Mouse (Mus musculus) inflammation-experienced regulatory T-cells, adult 6 months (primary cell): ENCODE data around the gene Ephb2. TPM values are rescaled to one million over a fixed set of nuclear protein-coding genes. Genes with fewer than 3 reads are reported as not detected.

Experiments
- ATAC-seq: one replicate; pipeline ENCODE4 v1.8.0; 2017
- polyA plus RNA-seq, 3 experiments: library from polyadenylated mRNA; unstranded; fragments of 100-300 nt; shearing (Covaris generic); gene quantifications; one replicate each; pipeline ENCODE4 v1.2.1; 2017

Gene Ephb2
- polyA plus RNA-seq, 3 experiments from 2014 or later = 0.05 TPM; not detected in 2

- ATAC-seq = no peak
Measured at GRCm38 (mm10) chr4:136797677-136798569, 37.9 kb downstream of the Ephb2 start.

DNA sequence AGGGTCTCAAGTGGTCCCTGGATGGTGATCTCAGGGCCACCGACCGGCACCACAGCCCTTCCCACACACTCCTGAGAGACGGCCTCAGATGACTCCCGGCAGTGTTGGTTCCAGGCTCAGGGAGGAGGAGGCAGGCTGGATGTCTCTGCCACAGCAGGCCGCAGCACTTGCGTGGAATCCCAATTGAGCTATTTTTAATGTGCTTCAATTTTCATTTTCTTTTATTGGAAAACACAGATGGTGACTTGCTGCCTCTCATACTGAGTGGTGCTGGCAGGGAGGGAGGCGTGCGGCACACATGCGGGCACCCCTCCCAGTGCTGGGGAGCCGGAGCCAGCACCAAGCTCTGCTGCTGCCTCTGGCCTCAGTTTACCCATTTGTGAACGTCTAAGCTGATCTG is 42.5 kb downstream of the Ephb2 start:
- no peak for ATAC-seq

DNA sequence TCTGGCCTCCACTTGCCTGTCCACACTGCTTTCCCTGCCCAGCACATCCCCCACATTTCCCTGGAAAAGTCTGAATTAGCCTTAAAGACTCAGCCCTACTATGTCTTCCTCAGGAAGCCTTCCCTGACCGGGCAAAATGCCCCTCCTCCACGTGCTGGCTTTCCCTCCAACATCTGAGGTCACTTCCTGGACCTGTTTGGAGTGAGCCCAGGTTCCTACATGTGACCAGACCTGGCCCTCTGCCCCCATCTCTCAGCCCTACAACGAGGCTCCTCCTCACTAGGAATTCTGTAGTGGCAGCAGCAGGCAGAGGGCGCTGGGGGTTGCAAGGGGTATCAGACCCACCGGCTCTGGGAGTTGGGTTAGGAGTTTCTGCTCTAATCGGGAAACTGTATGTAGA is 46.0 kb downstream of the Ephb2 start:
- ATAC-seq = no peak

DNA sequence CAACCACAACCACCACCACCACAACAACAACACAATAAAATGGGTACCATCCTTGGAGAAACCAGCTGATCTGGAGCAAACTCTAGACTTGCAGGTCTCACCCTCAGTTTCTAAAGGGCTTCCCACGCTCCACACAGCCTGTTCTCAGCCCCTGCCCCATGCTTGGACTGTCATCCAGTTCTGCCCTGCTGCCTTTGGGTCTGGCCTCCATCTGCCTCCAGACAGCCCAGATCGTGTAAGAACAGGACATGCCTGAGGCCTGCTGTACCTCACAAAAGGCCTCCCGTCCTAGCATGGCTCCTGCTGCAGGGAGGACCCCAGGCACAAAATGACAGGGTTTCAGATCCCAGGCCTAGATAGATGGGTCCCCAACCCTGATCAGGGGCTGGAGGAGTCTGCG is 48.4 kb downstream of the Ephb2 start:
- no peak for ATAC-seq

DNA sequence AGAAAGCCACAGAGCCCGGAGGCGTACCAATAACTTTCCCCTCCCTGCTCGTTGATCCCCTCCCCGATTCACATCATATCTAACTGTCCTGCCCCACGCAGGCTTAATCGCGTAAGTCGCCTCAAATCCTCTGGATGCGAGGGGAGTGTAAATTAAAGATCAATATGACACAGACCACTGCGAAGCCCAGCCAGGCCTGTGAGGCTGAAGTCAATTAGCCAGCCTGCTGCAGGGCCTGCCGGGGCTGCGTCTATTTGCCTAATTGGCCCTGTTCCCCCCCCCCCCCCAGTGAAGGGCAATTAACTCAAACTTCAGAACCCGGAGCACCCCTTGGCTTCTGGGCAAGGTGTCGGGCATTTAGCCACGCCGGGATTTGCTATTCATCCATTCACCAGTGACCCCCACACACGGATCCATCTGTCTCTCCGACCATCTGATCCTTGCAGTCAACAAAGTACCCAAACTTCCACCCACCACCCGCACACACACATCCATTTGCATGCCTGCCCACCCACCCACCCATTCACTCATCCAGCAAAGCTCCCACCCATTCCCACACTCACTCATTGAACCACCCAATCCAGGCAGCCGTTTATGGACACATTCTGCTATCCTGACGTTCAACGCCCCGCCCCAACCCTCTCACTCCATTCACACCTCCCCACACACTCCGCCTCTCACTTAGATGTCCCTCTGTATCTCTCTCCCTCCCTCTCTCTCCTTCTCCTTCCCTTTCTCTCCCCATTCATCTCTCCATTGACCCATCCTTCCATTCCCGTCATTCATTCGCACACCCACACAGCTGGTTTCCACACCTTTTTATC is 49.1 kb downstream of the Ephb2 start:
- ATAC-seq = no peak

DNA sequence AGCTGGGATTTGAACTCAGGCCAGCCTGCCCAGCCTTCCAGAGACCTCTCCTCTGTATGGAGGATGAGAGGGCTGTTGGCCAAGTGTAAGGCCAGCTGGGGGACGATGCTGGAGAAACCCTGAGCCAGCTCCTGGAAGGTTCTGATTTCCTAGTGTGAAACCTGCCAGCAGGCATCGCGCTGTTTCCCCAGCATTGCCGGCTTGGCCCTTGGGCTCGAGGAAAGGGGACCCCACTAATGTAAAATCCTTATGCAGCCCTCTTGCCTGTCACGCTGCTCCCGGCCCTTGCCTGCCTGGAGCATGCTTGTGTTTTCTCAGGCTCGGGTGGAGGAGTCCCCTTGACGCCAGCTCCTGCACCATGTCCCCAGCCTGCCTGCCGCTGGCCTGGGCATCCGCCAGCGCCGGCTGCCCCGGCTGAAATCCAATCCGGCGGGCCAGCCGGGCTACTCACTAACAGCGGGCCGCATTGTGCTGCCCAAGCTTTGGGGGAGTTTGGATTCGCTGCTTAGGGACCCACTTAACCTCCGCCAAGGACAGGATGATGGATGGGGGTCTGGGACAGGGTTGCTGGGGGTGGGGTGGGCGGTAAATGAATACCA is 52.1 kb downstream of the Ephb2 start:
- ATAC-seq = no peak

DNA sequence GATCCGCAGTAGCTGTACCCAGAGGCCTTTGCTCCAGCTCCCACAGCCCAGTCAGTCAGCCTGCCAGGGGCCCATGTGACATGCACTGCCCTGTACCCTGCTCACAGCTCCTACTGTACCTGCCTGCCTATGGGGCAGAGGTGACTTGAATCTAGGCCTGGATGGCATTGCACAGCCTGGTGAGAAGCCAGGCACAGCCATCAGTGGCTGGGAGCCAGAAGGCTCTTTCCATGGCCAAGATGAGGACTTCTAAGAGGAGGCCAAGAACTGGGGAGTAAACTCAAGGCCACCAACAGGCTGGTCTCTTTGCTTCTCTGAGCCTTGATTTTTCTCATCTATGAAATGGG is 53.2 kb downstream of the Ephb2 start:
- ATAC-seq = no peak

GRCm38 (mm10) chr4:136781868-136782578 is 53.8 kb downstream of the Ephb2 start:
- no peak for ATAC-seq

DNA sequence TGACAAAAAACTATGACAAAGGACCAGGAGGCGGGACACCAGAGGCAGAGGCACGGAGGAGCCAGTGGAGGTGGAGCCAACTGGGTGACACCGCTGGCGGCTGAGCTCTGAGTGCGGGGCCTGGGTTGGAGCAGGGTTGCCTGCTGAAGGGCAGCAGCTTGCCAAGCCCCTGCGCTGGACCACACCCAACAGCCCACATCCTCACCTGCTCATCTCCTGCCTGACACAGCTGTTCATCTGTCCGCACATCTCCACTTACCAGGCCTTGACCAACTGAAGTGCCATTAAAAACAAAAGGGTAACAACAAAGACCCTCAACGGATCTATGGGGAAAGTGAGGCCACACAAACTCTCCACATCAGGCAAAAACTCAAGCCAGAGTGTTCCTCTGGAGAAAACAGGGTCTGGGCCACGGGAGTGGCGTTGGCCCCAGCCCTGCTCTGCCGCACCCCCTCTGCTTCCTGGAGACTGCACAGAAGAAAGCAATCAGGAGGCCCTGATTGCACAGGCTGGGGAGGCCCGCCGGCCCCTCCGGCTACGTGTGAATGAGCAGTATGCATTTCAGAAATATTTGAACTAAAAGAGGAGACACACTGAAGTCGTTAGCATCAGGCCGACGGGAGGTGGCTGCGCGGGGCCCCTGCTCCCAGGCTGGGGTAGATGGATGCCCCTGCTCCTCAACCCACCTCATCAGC is 55.4 kb downstream of the Ephb2 start:
- no peak for ATAC-seq

GRCm38 (mm10) chr4:136779156-136779555 is 56.6 kb downstream of the Ephb2 start:
- no peak for ATAC-seq

DNA sequence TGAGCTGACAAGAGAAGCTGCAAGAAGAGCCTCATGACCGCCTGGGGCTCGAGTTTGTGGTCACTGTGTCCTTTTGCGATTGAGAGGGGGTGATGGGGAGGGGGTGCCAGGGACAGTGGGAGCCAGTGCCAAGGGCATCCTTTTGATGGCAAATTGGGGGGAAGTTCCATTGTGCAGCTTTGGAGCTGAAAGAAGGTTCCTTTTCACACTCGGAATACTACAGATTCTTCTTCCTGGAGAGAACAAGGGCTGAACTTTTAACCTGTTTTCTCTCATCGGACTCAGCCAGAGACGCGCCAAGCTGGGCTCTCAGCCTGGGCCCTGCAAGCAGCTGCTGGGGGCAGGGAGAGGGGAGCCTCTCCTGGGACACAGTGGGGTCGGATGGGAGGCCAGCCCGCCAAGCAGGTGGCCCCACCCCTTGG is 59.3 kb downstream of the Ephb2 start:
- no peak for ATAC-seq

DNA sequence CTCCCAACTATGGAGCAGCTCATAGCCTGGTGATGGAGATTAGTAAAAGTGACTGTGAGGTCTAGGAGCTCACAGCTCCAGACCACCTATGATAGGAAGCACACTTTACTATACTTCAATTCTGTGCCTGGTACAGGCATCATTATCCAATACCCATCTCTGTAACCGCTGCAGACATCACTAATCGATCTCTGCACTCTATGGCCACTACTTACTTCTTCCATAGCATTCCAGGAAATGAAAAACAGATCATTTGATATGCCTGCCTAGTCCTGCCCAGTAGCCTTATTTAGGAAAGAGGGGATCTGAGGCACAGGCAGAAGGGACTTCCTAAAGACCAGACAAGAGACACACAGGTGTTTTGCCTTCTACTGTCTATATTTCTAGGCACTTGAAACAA is 59.9 kb downstream of the Ephb2 start:
- no peak for ATAC-seq

DNA sequence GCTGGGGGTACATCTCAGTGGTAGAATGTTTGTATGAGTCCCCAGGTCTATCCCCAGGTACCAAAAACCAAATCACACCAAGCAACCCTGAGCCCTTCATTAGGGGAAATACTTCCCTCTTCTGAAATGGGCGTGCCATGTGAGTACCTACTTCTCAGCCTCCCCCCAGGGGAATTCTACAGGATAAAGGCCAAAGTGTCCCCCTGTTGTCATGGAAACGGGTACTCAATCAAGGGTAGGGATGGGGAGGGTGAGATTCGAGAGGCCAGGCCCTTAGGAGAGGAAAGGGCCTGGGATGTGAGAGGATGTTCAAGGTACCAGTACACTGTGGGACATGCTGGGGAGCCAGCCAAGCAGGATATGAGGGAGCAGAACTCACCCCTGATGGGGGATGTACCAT is 61.6 kb downstream of the Ephb2 start:
- ATAC-seq = no peak

GRCm38 (mm10) chr4:136772952-136773584 is 62.7 kb downstream of the Ephb2 start:
- ATAC-seq = no peak

GRCm38 (mm10) chr4:136772318-136772717 is 63.5 kb downstream of the Ephb2 start:
- ATAC-seq = no peak

GRCm38 (mm10) chr4:136770718-136771117 is 65.1 kb downstream of the Ephb2 start:
- ATAC-seq = no peak

DNA sequence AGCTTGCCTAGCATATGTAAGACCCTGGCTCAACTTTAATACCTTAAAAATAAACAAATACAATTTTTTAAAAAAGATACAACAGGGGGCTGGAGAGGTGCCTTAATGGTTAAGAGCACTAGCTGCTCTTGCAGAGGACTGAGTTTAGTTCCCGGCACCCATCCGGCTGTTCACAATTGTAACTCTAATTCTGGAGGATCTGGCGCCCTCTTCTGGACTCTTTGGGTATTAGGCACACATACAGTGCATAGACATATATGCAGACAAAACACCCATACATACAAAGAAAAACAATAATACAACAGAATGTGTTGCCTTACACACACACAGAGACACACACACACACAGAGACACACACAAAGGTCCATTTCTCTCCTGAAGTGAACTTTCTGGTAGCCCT is 67.3 kb downstream of the Ephb2 start:
- no peak for ATAC-seq

DNA sequence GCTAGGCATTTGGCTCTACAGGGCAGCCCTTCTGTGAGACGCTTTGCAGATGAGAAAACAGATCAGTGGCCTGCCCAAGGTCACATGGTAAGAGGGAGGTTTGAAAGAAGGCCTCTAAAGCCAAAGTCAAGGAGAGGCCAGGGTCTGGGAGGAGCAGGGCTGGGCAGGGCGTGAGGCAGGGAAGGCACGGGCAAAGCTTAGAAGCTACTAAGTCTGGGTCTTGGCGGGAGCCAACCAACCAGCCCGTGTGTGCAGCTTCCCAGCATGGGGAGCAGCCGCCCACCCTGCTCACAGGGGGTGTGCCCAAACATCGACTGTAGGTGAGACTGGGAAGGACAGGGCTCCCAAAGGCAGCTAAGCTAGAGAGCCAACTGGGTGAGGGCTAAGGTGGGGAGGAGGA is 70.7 kb downstream of the Ephb2 start:
- no peak for ATAC-seq

- no peak for ATAC-seq
Measured at GRCm38 (mm10) chr4:136763349-136763748, 72.4 kb downstream of the Ephb2 start.

DNA sequence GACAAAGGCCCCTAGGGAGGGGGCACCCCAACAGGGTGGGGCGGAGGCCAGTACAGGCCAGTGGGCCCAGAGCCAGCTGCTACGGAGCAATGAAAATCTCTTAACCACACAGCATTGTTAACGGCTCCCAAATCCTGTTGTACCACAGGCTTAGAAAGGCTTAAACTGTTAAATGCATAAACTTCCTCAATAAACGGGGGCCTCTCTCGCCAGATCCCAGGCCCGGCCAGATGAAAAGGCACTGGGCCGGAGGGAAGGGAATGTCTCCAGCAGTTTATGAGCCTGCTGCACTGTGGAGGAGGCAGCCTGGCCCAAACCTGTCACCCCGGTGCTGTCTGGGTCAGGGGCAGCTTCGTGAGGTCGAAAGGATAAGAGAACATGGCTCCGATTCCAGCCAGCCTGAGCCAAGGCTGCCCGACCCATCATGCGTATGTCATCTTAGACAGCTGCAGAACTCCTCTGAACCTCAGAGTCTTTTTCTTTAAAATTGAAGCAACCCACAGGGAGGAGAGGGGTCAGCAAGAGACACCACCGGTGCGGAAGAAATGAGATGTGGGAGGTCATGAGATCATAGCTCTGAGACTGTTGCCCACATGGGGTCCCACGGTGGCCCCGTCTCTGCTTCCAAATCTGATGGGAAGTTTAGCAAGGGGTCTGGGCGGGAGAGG is 73.9 kb downstream of the Ephb2 start:
- no peak for ATAC-seq

DNA sequence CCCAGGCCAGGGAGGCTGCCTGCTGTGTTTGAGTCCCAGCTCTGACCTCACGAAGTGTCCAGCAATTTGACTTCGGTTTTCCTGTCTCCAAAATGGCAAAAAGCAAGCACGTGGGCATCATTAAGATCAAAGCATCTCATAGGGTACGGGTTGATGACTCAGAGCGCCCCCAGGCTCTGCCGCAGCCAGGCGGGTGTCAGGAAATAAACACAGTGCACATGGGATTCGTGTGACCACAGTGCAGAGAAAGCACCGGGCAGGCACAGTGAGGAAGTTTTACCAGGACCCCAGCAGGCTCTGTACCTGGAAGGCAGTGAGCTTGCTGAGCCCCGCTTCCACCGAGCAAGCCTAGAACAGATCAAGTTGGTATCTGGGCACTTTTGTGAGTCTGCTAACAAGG is 74.9 kb downstream of the Ephb2 start:
- no peak for ATAC-seq
